Mouse (Mus musculus) ES-Bruce4 (cell line): ENCODE results near the gene A4galt.

Experiments
- CTCF ChIP-seq: IDR thresholded peaks from one replicate; pipeline ENCODE4 v1.8.1; 2011; ENCODE audit warnings: low read depth, low read length
- EP300 ChIP-seq: IDR thresholded peaks from 2 replicates; pipeline ENCODE4 v1.6.1; 2011; ENCODE audit warnings: low read depth, low read length; ENCODE audit not compliant: insufficient read depth
- POLR2A ChIP-seq: IDR thresholded peaks from one replicate; pipeline ENCODE4 v1.8.1; 2011; ENCODE audit warnings: low read length; ENCODE audit not compliant: insufficient read depth

- no peak for TF ChIP-seq POLR2A
- TF ChIP-seq CTCF = no peak
- no peak for TF ChIP-seq EP300
These were observed 1.9 kb downstream of the A4galt start for GRCm38 (mm10) chr15:83249535-83250287.
